Mouse (Mus musculus) limb, embryonic 10.5 days (tissue): ENCODE measurements at regions not wholly inside any gene's neighbourhood (a gene's known extent, or its start where the extent isn't known, plus 50 kb on each side); places are given as distances from the start of the nearest gene placed in this dataset.
"Not testable (repeated sequence)": the region's sequence is repeated elsewhere in the genome, so short reads cannot be mapped to it uniquely, and the experiment has no call there.

Experiments used
- DNase-seq: peaks from one replicate; pipeline ENCODE4 v3.0.0-alpha.2; 2017; ENCODE audit warnings: low spot score
- H3K27ac ChIP-seq: fragments of 300-500 bp; sonication (generic); 2 replicates; pipeline ENCODE4 v1.5.1; 2016; ENCODE audit warnings: mild to moderate bottlenecking
- H3K27me3 ChIP-seq: fragments of 300-500 bp; sonication (generic); 2 replicates; pipeline ENCODE4 v1.6.1; 2016; ENCODE audit warnings: low read depth, mild to moderate bottlenecking; ENCODE audit not compliant: poor library complexity, severe bottlenecking
- H3K36me3 ChIP-seq: fragments of 300-500 bp; sonication (generic); 2 replicates; pipeline ENCODE4 v1.6.1; 2016; ENCODE audit warnings: mild to moderate bottlenecking, moderate library complexity
- H3K4me1 ChIP-seq: fragments of 300-500 bp; sonication (generic); 2 replicates; pipeline ENCODE4 v1.6.1; 2016
- H3K4me3 ChIP-seq: fragments of 300-500 bp; sonication (generic); 2 replicates; pipeline ENCODE4 v1.5.1; 2016; ENCODE audit warnings: mild to moderate bottlenecking, moderate library complexity
- H3K9me3 ChIP-seq: fragments of 300-500 bp; sonication (generic); replicated peaks from 2 replicates; pipeline ENCODE4 v1.6.1; 2016; ENCODE audit warnings: mild to moderate bottlenecking
- WGBS: fragments of 180-500 bp; shearing (Covaris S2); methylation state at CpG from one replicate; pipeline ENCODE4 v1.1.7; 2016; 5-methylcytosine and 5-hydroxymethylcytosine counted together

GRCm38 (mm10) chr1:79211981-79212380 lies 227.9 kb downstream of the Scg2 start:
- not testable (repeated sequence) for H3K9me3 ChIP-seq, H3K4me3 ChIP-seq, H3K36me3 ChIP-seq, H3K4me1 ChIP-seq, H3K27me3 ChIP-seq, DNase-seq, H3K27ac ChIP-seq
- whole genome bisulfite sequencing, result 96% methylated on average over 1 of the region's 1 CpGs

GRCm38 (mm10) chr1:79207207-79207606 lies 232.7 kb downstream of the Scg2 start:
- WGBS, result 86% methylated on average over 1 of the region's 1 CpGs
- no peaks in the 10 kb centered on the region for H3K36me3 ChIP-seq
- no peaks in the 10 kb centered on the region for H3K27me3 ChIP-seq
- H3K27ac ChIP-seq, result no peak overlapping the region
- H3K4me3 ChIP-seq, result no peak overlapping the region
- H3K4me1 ChIP-seq, result no peaks in the 10 kb centered on the region
- no peak for DNase-seq
- H3K9me3 ChIP-seq, result no peaks in the 10 kb centered on the region

GRCm38 (mm10) chr1:79197682-79198081 lies 242.2 kb downstream of the Scg2 start:
- Histone ChIP-seq H3K4me3 (no peak overlapping the region), H3K36me3 (no peaks in the 10 kb centered on the region), H3K27me3 (no peaks in the 10 kb centered on the region), H3K4me1 (no peaks in the 10 kb centered on the region), H3K9me3 (no peaks in the 10 kb centered on the region), H3K27ac (no peak overlapping the region)
- no peak for DNase-seq
- 87% methylated on average over 3 of the region's 3 CpGs for WGBS

DNA sequence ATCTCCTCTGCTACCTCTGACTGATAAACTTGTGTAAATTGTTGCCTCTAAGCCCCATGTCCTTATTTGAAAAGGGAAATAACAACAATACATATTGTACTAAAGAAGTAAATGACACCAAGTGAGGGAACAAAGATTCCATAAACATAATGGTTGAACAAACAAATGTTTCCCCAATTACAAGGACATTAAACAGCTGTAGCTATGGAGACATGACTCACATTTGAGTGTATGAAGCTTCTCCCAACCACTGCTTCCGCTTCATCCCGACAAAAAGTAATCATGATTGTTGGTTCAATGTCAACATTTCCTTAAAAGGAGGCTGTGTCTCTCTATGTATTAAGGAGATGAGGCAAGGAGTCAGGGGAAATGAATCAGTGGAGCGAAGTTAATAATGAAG lies 248.9 kb downstream of the Scg2 start:
- no peak for DNase-seq

GRCm38 (mm10) chr1:79183534-79184411 lies 256.1 kb downstream of the Scg2 start:
- Histone ChIP-seq H3K27ac (no peak overlapping the region), H3K4me1 (peaks cover 9% of the 10 kb centered on the region; the same call in 1 of the 2 replicates), H3K9me3 (no peaks in the 10 kb centered on the region), H3K36me3 (no peaks in the 10 kb centered on the region), H3K27me3 (no peaks in the 10 kb centered on the region), H3K4me3 (no peak overlapping the region)
- DNase-seq, result no peak
- WGBS, result 52% methylated on average over 5 of the region's 5 CpGs

More for the DNA sequence above, 248.9 kb downstream of the Scg2 start:
- no peaks in the 10 kb centered on the region for H3K9me3 ChIP-seq
- no peaks in the 10 kb centered on the region for H3K4me1 ChIP-seq
- H3K4me3 ChIP-seq, result no peak overlapping the region
- WGBS, result 92% methylated on average over 3 of the region's 3 CpGs
- H3K27ac ChIP-seq, result no peak overlapping the region
- no peaks in the 10 kb centered on the region for H3K36me3 ChIP-seq
- no peaks in the 10 kb centered on the region for H3K27me3 ChIP-seq

DNA sequence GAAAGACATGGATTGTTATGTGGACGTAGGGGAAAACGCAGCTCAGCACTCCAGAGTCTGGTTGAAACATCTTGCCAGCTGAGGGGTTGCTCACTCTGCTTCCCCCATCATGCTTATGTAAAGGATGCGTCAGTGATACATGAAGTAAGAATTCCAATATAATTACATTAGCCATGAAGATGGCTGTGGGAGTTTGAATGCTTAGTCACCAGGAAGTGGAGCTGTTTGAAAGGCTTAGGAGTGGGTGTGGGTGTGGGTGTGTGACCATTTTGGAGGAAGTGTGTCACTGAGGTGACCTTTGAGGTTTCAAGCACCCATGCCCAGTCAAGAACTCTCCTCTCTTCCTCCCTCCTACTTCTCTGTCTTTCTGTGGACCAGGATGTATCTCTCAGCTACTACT lies 295.8 kb downstream of the Scg2 start:
- no peaks in the 10 kb centered on the region for H3K9me3 ChIP-seq
- H3K27me3 ChIP-seq, result no peaks in the 10 kb centered on the region
- no peak overlapping the region for H3K4me3 ChIP-seq
- H3K27ac ChIP-seq, result no peak overlapping the region
- WGBS, result 93% methylated on average over 3 of the region's 3 CpGs
- no peaks in the 10 kb centered on the region for H3K4me1 ChIP-seq
- no peaks in the 10 kb centered on the region for H3K36me3 ChIP-seq
- DNase-seq, result no peak
